Mouse (Mus musculus): ENCODE measurements around the gene Tff3. TPM values are rescaled to one million over a fixed set of nuclear protein-coding genes. Genes with fewer than 3 reads are reported as not detected.

Tff3 gene
- polyA plus RNA-seq, 1 experiment from 2014 or later, result not detected

DNA sequence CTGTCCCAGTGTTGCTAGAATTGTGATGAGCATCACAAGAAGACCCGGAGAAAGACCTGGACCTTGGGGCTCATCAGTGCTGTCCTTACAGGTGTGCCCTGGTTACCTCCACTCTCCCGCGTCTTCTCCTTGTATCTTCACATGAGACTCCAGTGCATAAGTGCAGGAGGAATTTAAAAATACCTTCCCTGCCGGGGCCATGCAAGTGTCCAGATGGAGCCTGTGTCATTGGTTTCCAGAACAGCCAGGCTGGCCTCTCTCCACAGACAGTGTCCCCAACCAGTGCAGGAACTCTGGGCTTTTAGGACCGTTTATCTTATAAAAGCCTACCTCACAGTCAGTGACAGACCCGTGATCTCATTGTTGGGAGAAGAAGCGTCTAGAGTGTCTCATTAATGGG, 33.9 kb downstream of the Tff3 start:
- no peak for TF ChIP-seq CTCF (IDR thresholded peaks at IDR 0.05)
- no peak for TF ChIP-seq EP300 (IDR thresholded peaks at IDR 0.05)
- Histone ChIP-seq H3K9ac (replicated peaks; ENCODE audit: low read depth) (no peak overlapping the region), H3K36me3 (ENCODE audit: insufficient read depth, low read length) (no peaks in the 10 kb centered on the region; the same call in none of the 2 replicates), H3K4me1 (ENCODE audit: insufficient read depth, low read depth, low read length) (no peaks in the 10 kb centered on the region; the same call in 1 of the 2 replicates), H3K4me3 (ENCODE audit: low read depth, low read length) (no peak overlapping the region), H3K27me3 (replicated peaks; ENCODE audit: insufficient read depth, low read length) (no peaks in the 10 kb centered on the region), H3K4me2 (replicated peaks; ENCODE audit: low read depth, low read length) (no peak overlapping the region), H3K27ac (ENCODE audit: low read length) (no peak overlapping the region), H3K9me3 (ENCODE audit: low read length) (no peaks in the 10 kb centered on the region)
- 74% methylated on average over 7 of the region's 7 CpGs for WGBS
- DNase-seq (ENCODE audit: low spot score) (no peak), ATAC-seq (no peak)

DNA sequence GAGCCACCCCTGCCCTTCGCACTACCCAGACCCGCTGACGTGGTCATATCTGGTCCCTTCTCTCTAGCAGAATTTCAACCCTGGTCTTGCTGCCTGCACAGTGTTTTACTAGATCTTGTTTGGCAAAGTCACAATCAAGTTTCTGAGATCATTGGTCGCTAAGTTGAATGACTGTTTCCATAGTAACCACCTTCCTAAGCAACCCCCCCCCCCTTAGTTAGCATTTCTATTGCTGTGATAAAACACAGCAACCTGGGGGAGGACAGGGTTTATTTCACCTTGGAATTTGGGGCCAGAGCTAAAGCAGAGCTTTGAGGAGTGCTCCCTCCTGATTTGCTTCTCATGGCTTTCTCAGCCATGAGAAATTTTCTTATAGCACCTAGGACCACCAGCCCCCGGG, 34.7 kb downstream of the Tff3 start:
- 66% methylated on average over 5 of the region's 5 CpGs for WGBS
- H3K27ac ChIP-seq (ENCODE audit: low read length), result no peak overlapping the region

GRCm38 (mm10) chr17:31091023-31091735, 38.3 kb downstream of the Tff3 start:
- TF ChIP-seq EP300 (IDR thresholded peaks at IDR 0.05) (no peak), CTCF (IDR thresholded peaks at IDR 0.05) (no peak)
- H3K4me1 ChIP-seq (ENCODE audit: insufficient read depth, low read depth, low read length), result peaks cover 14% of the 10 kb centered on the region; the same call in 1 of the 2 replicates
- no peaks in the 10 kb centered on the region for H3K27me3 ChIP-seq (replicated peaks; ENCODE audit: insufficient read depth, low read length)
- DNase-seq (ENCODE audit: low spot score) (no peak), ATAC-seq (no peak)
- no peak overlapping the region for H3K4me2 ChIP-seq (replicated peaks; ENCODE audit: low read depth, low read length)
- no peak overlapping the region for H3K27ac ChIP-seq (ENCODE audit: low read length)
- WGBS, result 37% methylated on average over 13 of the region's 13 CpGs
- no peaks in the 10 kb centered on the region; the same call in none of the 2 replicates for H3K36me3 ChIP-seq (ENCODE audit: insufficient read depth, low read length)
- H3K4me3 ChIP-seq (ENCODE audit: low read depth, low read length), result no peak overlapping the region
- no peak overlapping the region for H3K9ac ChIP-seq (replicated peaks; ENCODE audit: low read depth)
- H3K9me3 ChIP-seq (ENCODE audit: low read length), result no peaks in the 10 kb centered on the region

More for the DNA sequence above, 34.7 kb downstream of the Tff3 start:
- no peak overlapping the region for H3K9ac ChIP-seq (replicated peaks; ENCODE audit: low read depth)
- no peak overlapping the region for H3K4me2 ChIP-seq (replicated peaks; ENCODE audit: low read depth, low read length)
- H3K4me1 ChIP-seq (ENCODE audit: insufficient read depth, low read depth, low read length), result peaks cover under 1% of the 10 kb centered on the region; the same call in 1 of the 2 replicates
- no peak overlapping the region for H3K4me3 ChIP-seq (ENCODE audit: low read depth, low read length)
- DNase-seq (ENCODE audit: low spot score), result no peak
- TF ChIP-seq EP300 (IDR thresholded peaks at IDR 0.05) (no peak), CTCF (IDR thresholded peaks at IDR 0.05) (no peak)
- H3K9me3 ChIP-seq (ENCODE audit: low read length), result no peaks in the 10 kb centered on the region
- no peaks in the 10 kb centered on the region for H3K27me3 ChIP-seq (replicated peaks; ENCODE audit: insufficient read depth, low read length)
- ATAC-seq, result no peak
- H3K36me3 ChIP-seq (ENCODE audit: insufficient read depth, low read length), result no peaks in the 10 kb centered on the region; the same call in none of the 2 replicates

DNA sequence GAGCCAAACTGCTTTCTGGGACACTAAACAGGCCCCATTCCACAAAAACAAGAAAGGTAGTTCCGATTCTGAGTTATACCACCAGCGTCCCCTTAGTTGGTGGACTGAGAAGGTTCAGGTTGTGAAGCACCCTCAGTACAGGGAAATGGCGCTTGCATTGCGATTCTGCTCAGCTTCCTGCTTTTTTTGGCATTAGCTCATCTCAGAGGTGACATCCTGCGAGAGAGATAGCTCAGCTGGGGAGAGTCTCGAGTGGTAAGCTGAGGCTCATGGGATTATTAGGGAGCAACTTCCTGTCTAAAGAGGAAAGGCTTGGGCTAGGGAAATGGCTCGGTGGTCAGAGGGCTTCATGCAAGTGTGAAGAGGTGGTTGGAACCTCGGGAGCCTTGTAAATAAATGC, 39.6 kb downstream of the Tff3 start:
- TF ChIP-seq CTCF (IDR thresholded peaks at IDR 0.05), result no peak
- TF ChIP-seq EP300 (IDR thresholded peaks at IDR 0.05), result no peak
- peaks cover 14% of the 10 kb centered on the region; the same call in 1 of the 2 replicates for H3K4me1 ChIP-seq (ENCODE audit: insufficient read depth, low read depth, low read length)
- no peak overlapping the region for H3K4me3 ChIP-seq (ENCODE audit: low read depth, low read length)
- H3K4me2 ChIP-seq (replicated peaks; ENCODE audit: low read depth, low read length), result no peak overlapping the region
- H3K9ac ChIP-seq (replicated peaks; ENCODE audit: low read depth), result no peak overlapping the region
- WGBS, result 39% methylated on average over 8 of the region's 8 CpGs
- H3K27me3 ChIP-seq (replicated peaks; ENCODE audit: insufficient read depth, low read length), result no peaks in the 10 kb centered on the region
- no peaks in the 10 kb centered on the region for H3K9me3 ChIP-seq (ENCODE audit: low read length)
- peak overlapping the region; percentile 38 for H3K27ac ChIP-seq (ENCODE audit: low read length)
- peak; percentile 57 for DNase-seq (ENCODE audit: low spot score)
- peak; percentile 47 for ATAC-seq
- no peaks in the 10 kb centered on the region for H3K36me3 ChIP-seq (ENCODE audit: insufficient read depth, low read length)

GRCm38 (mm10) chr17:31088711-31089110, 40.7 kb downstream of the Tff3 start:
- Histone ChIP-seq H3K36me3 (ENCODE audit: insufficient read depth, low read length) (no peaks in the 10 kb centered on the region), H3K4me2 (replicated peaks; ENCODE audit: low read depth, low read length) (no peak overlapping the region), H3K27me3 (replicated peaks; ENCODE audit: insufficient read depth, low read length) (no peaks in the 10 kb centered on the region), H3K4me3 (ENCODE audit: low read depth, low read length) (no peak overlapping the region), H3K9ac (replicated peaks; ENCODE audit: low read depth) (no peak overlapping the region), H3K4me1 (ENCODE audit: insufficient read depth, low read depth, low read length) (peaks cover 14% of the 10 kb centered on the region; the same call in 1 of the 2 replicates), H3K27ac (ENCODE audit: low read length) (0 out of 2 replicates have a peak overlapping the region, but pooled peaks have one; percentile 38), H3K9me3 (ENCODE audit: low read length) (no peaks in the 10 kb centered on the region)
- TF ChIP-seq EP300 (IDR thresholded peaks at IDR 0.05) (no peak), CTCF (IDR thresholded peaks at IDR 0.05) (peak; percentile 48)
- DNase-seq (ENCODE audit: low spot score) (peak; percentile 54), ATAC-seq (peak; percentile 76)
- 42% methylated on average over 5 of the region's 5 CpGs for WGBS

- WGBS, result 90% methylated on average over 7 of the region's 7 CpGs
- no peaks in the 10 kb centered on the region for H3K36me3 ChIP-seq (ENCODE audit: insufficient read depth, low read length)
- ATAC-seq, result no peak
- TF ChIP-seq EP300 (IDR thresholded peaks at IDR 0.05), result no peak
- TF ChIP-seq CTCF (IDR thresholded peaks at IDR 0.05), result no peak
- H3K9me3 ChIP-seq (ENCODE audit: low read length), result no peaks in the 10 kb centered on the region
- H3K4me3 ChIP-seq (ENCODE audit: low read depth, low read length), result no peak overlapping the region
- peaks cover 14% of the 10 kb centered on the region; the same call in 1 of the 2 replicates for H3K4me1 ChIP-seq (ENCODE audit: insufficient read depth, low read depth, low read length)
- H3K27me3 ChIP-seq (replicated peaks; ENCODE audit: insufficient read depth, low read length), result no peaks in the 10 kb centered on the region
- no peak for DNase-seq (ENCODE audit: low spot score)
- H3K27ac ChIP-seq (ENCODE audit: low read length), result no peak overlapping the region
- H3K9ac ChIP-seq (replicated peaks; ENCODE audit: low read depth), result no peak overlapping the region
- no peak overlapping the region for H3K4me2 ChIP-seq (replicated peaks; ENCODE audit: low read depth, low read length)
Measured at GRCm38 (mm10) chr17:31086196-31086595, 43.2 kb downstream of the Tff3 start.
